Mouse (Mus musculus) erythroid progenitor cell, adult 5-6 weeks (primary cell): ENCODE measurements around the gene 2310034G01Rik. TPM values are rescaled to one million over a fixed set of nuclear protein-coding genes. Genes with fewer than 3 reads are reported as not detected.

ENCODE experiments used
- ATAC-seq: replicated peaks from 2 replicates; pipeline ENCODE4 v1.8.0; 2016; ENCODE audit warnings: moderate number of reproducible peaks, mild to moderate bottlenecking, moderate TSS enrichment, inconsistent platforms; ENCODE audit not compliant: poor library complexity, low FRiP score, severe bottlenecking
- total RNA-seq, 2 experiments: library from RNA; stranded (forward) in 1 of 2; stranded (reverse) in 1 of 2; fragments of 150-400 nt in 1 of 2; fragments of 186-747, 209-891 nt in 1 of 2; gene quantifications; 2 replicates each; pipeline versions ENCODE4 v1.2.3 to v1.2.4; 2015 to 2017; ENCODE audit warnings: low replicate concordance in 2 of 2

The 2310034G01Rik gene
- total RNA-seq, 2 experiments from 2014 or later = not detected

- peak; percentile 74 for ATAC-seq
Measured at GRCm38 (mm10) chr19:46329951-46330350, 20.2 kb downstream of the 2310034G01Rik start.

GRCm38 (mm10) chr19:46329031-46329641 lies 21.0 kb downstream of the 2310034G01Rik start:
- ATAC-seq = no peak

- ATAC-seq = peak; percentile 85
Measured at GRCm38 (mm10) chr19:46328081-46329030, 21.7 kb downstream of the 2310034G01Rik start, which contains the start of gene Fbxl15. Fbxl15 (plus strand) TSS chr19:46328184.

GRCm38 (mm10) chr19:46327531-46328064 lies 22.5 kb downstream of the 2310034G01Rik start:
- ATAC-seq = no peak

GRCm38 (mm10) chr19:46326756-46327305 lies 23.3 kb downstream of the 2310034G01Rik start, which contains the start of gene Psd:
Psd (minus strand) TSS chr19:46327156.
- ATAC-seq = no peak

- ATAC-seq = no peak
Measured at GRCm38 (mm10) chr19:46326019-46326755, 23.9 kb downstream of the 2310034G01Rik start.

GRCm38 (mm10) chr19:46324918-46325317 lies 25.2 kb downstream of the 2310034G01Rik start:
- ATAC-seq = no peak

GRCm38 (mm10) chr19:46324366-46324765 lies 25.7 kb downstream of the 2310034G01Rik start:
- ATAC-seq = no peak

- ATAC-seq = no peak
Measured at GRCm38 (mm10) chr19:46323716-46324115, 26.4 kb downstream of the 2310034G01Rik start.

GRCm38 (mm10) chr19:46322996-46323572 lies 27.0 kb downstream of the 2310034G01Rik start:
- ATAC-seq = no peak

GRCm38 (mm10) chr19:46322144-46322995 lies 27.7 kb downstream of the 2310034G01Rik start:
- ATAC-seq = no peak

- ATAC-seq = no peak
Measured at GRCm38 (mm10) chr19:46321101-46321943, 28.8 kb downstream of the 2310034G01Rik start.

GRCm38 (mm10) chr19:46320076-46320785 lies 29.9 kb downstream of the 2310034G01Rik start:
- ATAC-seq = no peak

- no peak for ATAC-seq
Measured at GRCm38 (mm10) chr19:46318586-46319378, 31.3 kb downstream of the 2310034G01Rik start.

- ATAC-seq = no peak
Measured at GRCm38 (mm10) chr19:46318031-46318471, 32.1 kb downstream of the 2310034G01Rik start.

GRCm38 (mm10) chr19:46317546-46317885 lies 32.6 kb downstream of the 2310034G01Rik start:
- ATAC-seq = no peak
